Mouse (Mus musculus) hindbrain, postnatal 0 days (tissue): Measurements from ENCODE around the gene Ncaph2. TPM values are rescaled to one million over a fixed set of nuclear protein-coding genes. Genes with fewer than 3 reads are reported as not detected.
A peak's percentile ranks its signal among the peaks of the same experiment; 100 is the strongest.

Experiments
- ATAC-seq: fragments of 200-750 bp; cut with Nextera tagmentation; 2 replicates; pipeline ENCODE4 v1.8.0; 2017; ENCODE audit warnings: mild to moderate bottlenecking, moderate TSS enrichment, moderate library complexity
- DNase-seq: peaks from one replicate; pipeline ENCODE4 v3.0.0-alpha.2; 2015; ENCODE audit warnings: low spot score
- H3K27ac ChIP-seq: fragments of 300-500 bp; sonication (generic); 2 replicates; pipeline ENCODE4 v1.5.1; 2014; ENCODE audit warnings: mild to moderate bottlenecking
- H3K27me3 ChIP-seq: fragments of 300-500 bp; sonication (generic); 2 replicates; pipeline ENCODE4 v1.6.1; 2014; ENCODE audit warnings: low read length, mixed read lengths; ENCODE audit not compliant: insufficient read depth
- H3K36me3 ChIP-seq: fragments of 300-500 bp; sonication (generic); 2 replicates; pipeline ENCODE4 v1.6.1; 2014; ENCODE audit warnings: low read length, mixed read lengths; ENCODE audit not compliant: insufficient read depth
- H3K4me1 ChIP-seq: fragments of 300-500 bp; sonication (generic); 2 replicates; pipeline ENCODE4 v1.6.1; 2014; ENCODE audit warnings: antibody characterized with exemption, low read length, mixed read lengths; ENCODE audit not compliant: insufficient read depth
- H3K4me2 ChIP-seq: fragments of 300-500 bp; sonication (generic); 2 replicates; pipeline ENCODE4 v1.6.1; 2014; ENCODE audit warnings: low read depth, mild to moderate bottlenecking, low read length, moderate library complexity, mixed read lengths
- H3K4me3 ChIP-seq: fragments of 300-500 bp; sonication (generic); 2 replicates; pipeline ENCODE4 v1.5.1; 2014; ENCODE audit warnings: low read length
- H3K9ac ChIP-seq: fragments of 300-500 bp; sonication (generic); replicated peaks from 2 replicates; pipeline ENCODE4 v1.6.1; 2014; ENCODE audit warnings: mild to moderate bottlenecking, low read length, moderate library complexity, mixed read lengths
- H3K9me3 ChIP-seq: fragments of 300-500 bp; sonication (generic); 2 replicates; pipeline ENCODE4 v1.6.1; 2016; ENCODE audit warnings: low read length, mixed read lengths
- CTCF ChIP-seq: IDR thresholded peaks from 2 replicates; pipeline ENCODE4 v1.5.1; 2016; ENCODE audit warnings: antibody characterized with exemption, control low read depth, low read depth
- WGBS: fragments of 180-500 bp; shearing (Covaris S2); extraction: QIAGEN DNeasy Blood & Tissue Kit; methylation state at CpG from one replicate; pipeline ENCODE4 v1.1.7; 2014; 5-methylcytosine and 5-hydroxymethylcytosine counted together
- polyA plus RNA-seq: library from polyadenylated mRNA; unstranded; fragments of >200 nt; fragmentation: Nextera tagmentation; extraction: Ambion mirVana; gene quantifications from 2 replicates; pipeline ENCODE4 v1.2.1, GENCODE M21; 2015
- total RNA-seq: library from RNA; depleted of rRNA; stranded (reverse); fragments of >200 nt; gene quantifications from 2 replicates; pipeline ENCODE4 v1.2.3, GENCODE M21; 2014

Gene Ncaph2
- total and polyA plus RNA-seq, 2 experiments from 2014 or later = 97.1 to 106 TPM

DNA sequence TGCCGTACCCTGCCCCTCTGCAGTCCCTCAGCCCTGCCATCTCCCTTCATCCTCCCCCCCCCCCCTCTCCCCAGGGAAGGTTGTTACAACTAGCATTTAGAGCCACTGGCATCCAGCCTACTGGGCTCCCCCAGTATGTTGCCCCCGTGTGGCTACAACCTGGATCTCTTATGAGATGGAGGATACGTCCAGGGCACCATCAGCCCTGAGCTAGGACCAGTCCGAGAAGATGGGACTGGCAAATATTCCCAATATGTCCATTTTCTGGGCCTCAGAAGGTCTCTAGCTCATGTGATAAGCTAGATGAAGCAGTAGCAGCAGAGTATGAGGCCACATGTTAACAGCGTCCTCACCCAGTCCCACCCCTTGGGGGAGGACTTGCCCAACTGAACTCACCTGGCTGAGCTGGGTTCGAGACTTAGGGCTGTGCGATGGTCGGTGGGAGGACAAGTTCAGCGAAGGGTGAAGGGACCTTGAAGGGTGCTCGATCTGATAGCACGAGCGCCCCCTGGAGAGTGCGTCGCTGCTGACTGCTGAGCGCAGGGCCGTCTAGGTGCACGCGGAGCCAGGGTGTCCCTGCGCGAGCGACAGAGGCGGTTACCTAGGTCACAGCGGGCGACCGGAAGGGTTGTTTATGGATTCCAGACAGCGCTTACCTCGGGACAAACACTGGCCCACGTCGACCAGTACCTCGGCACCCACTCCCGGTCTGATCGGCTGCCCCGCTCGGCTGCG is 17.7 kb downstream of the Ncaph2 start:
- H3K9ac ChIP-seq = peak overlapping the region; percentile 68
- WGBS = 2% methylated on average over 35 of the region's 35 CpGs
- ATAC-seq (peak; percentile 81), DNase-seq (peak; percentile 86)
- no peaks in the 10 kb centered on the region; the same call in 1 of the 2 replicates for H3K4me1 ChIP-seq
- peak; percentile 71 for TF ChIP-seq CTCF
- peaks cover 14% of the 10 kb centered on the region for H3K27me3 ChIP-seq
- peak overlapping the region; percentile 88 for H3K27ac ChIP-seq
- H3K9me3 ChIP-seq = no peaks in the 10 kb centered on the region
- H3K4me3 ChIP-seq = peak overlapping the region; percentile 66
- H3K36me3 ChIP-seq = peaks cover 34% of the 10 kb centered on the region
- peak overlapping the region; percentile 69 for H3K4me2 ChIP-seq

DNA sequence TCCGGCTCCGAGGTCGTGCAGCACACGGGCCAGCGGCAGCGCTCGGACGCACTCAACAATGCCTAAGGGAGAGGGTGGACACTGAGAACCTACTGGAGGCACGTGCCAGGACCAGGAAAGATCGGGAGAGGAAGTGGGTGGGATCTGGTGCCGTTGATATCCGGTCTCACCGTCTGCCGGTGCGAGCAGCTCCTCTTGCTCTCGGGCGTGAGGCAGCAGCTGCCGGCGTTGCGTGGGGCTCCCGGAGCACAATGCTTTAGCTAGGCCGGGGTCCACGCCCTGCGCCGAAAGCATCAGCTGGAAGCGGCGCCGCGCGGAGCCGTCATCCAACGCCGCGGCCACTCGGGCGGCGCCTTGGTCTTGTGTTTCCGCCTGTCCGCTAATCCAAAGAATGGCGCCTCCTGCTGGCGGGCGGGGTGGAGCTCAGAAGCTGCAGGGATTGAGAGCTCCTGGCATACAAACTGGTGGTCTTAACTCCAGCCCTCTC is 18.3 kb downstream of the Ncaph2 start, which contains the start of gene Sco2:
Sco2 (minus strand) TSS at position 85 of the 487 bp plus-strand sequence.
- Histone ChIP-seq H3K27ac (peak within 1 kb of the TSS; percentile 88), H3K4me3 (peak within 1 kb of the TSS; percentile 66), H3K9ac (peak within 1 kb of the TSS; percentile 68), H3K4me2 (peak within 1 kb of the TSS; percentile 69), H3K9me3 (no peaks in the 10 kb centered on the region), H3K27me3 (peaks cover 17% of the 10 kb centered on the region), H3K36me3 (peaks cover 29% of the 10 kb centered on the region), H3K4me1 (peaks cover 5% of the 10 kb centered on the region; the same call in 1 of the 2 replicates)
- TF ChIP-seq CTCF = peak; percentile 87
- peak; percentile 95 for DNase-seq
- peak; percentile 80 for ATAC-seq
- WGBS = under 1% methylated on average over 42 of the region's 42 CpGs

DNA sequence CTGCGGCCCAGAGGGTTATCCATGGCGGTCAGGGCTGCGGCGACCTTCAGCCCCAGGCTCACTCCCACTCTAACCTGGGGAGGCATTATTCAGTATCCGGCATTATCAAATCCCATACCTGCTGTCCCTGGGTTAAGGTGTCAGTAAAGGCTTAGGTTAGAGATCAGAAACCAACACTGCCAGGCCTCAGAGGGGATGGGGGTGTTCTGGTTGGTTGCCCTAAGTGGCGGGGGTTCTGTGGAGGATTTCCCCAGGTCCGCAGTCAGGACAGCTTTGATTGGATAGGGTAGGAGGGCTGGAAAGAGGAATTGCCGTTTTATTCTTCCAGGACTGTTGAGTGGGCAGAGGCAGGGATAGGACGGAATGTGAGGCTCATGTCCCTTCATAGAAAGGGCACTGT is 18.8 kb downstream of the Ncaph2 start:
- 53% methylated on average over 9 of the region's 9 CpGs for WGBS
- peak overlapping the region; percentile 88 for H3K27ac ChIP-seq
- ATAC-seq = no peak
- H3K9me3 ChIP-seq = no peaks in the 10 kb centered on the region
- H3K9ac ChIP-seq = peak overlapping the region; percentile 68
- peak overlapping the region; percentile 69 for H3K4me2 ChIP-seq
- peaks cover 29% of the 10 kb centered on the region for H3K36me3 ChIP-seq
- H3K4me3 ChIP-seq = peak overlapping the region; percentile 66
- peaks cover 22% of the 10 kb centered on the region for H3K27me3 ChIP-seq
- DNase-seq = no peak
- peaks cover 9% of the 10 kb centered on the region; the same call in 1 of the 2 replicates for H3K4me1 ChIP-seq
- TF ChIP-seq CTCF = no peak

DNA sequence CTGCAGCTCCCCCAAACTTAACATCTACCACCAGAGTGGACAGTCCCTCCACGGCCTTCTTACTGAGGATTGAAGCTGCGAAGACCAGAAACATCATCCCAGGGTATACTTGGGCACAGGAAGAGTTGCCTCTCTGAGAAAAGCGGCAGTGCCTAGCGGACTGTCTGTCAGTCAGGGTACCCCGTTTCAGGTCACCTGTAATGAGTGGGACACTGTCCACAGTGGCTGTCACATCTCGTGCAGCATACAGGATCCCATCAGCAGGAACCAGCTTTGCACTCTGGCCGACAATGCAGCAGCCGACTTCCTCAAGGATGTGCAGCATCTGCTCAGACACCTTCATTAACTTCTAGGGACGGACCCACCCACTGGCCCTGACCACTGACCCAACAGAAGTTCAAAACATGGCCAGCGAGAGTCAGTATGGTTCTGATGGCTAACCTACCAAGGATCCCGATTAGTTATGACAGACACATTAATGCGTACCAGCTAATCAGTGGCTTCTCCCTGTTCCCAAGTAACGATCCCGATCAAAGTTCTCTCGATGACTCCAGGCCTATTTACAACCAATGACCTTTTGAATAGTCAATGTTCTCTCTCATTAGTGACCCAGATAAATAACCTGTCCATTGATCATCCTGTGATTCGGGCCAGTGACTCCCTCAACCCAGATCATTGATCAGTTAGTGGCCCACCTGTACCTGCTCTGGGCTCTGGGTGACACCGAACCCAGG is 19.4 kb downstream of the Ncaph2 start:
- DNase-seq = no peak
- Histone ChIP-seq H3K36me3 (peaks cover 23% of the 10 kb centered on the region), H3K4me1 (peaks cover 9% of the 10 kb centered on the region; the same call in 1 of the 2 replicates), H3K27ac (no peak overlapping the region), H3K9me3 (no peaks in the 10 kb centered on the region), H3K4me2 (no peak overlapping the region), H3K27me3 (peaks cover 24% of the 10 kb centered on the region), H3K9ac (no peak overlapping the region), H3K4me3 (no peak overlapping the region)
- WGBS = 92% methylated on average over 17 of the region's 17 CpGs
- no peak for ATAC-seq
- no peak for TF ChIP-seq CTCF

DNA sequence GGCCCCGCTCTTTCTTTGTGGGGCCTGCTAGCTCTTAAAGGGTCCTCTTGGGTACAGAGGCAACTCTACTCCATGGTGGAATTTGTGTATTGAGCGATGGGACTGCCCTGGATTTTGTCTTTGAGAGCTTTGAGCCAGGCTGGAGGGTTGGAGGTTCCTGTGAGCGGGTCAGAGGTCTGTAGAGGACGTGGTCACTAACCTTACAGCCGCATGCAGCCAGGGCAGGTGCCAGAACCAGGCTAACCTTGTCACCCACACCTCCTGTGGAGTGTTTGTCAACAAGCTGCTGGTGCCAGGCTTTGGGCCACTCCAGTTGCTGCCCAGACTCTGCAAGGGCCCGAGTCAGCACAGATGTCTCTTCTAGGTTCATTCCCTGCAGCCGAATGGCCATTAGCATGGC is 20.5 kb downstream of the Ncaph2 start:
- H3K4me1 ChIP-seq = peaks cover 9% of the 10 kb centered on the region; the same call in 1 of the 2 replicates
- no peak for TF ChIP-seq CTCF
- peaks cover 12% of the 10 kb centered on the region for H3K36me3 ChIP-seq
- H3K4me2 ChIP-seq = no peak overlapping the region
- DNase-seq (no peak), ATAC-seq (no peak)
- no peak overlapping the region for H3K9ac ChIP-seq
- no peak overlapping the region for H3K4me3 ChIP-seq
- no peaks in the 10 kb centered on the region for H3K9me3 ChIP-seq
- 85% methylated on average over 7 of the region's 7 CpGs for WGBS
- H3K27ac ChIP-seq = no peak overlapping the region
- peaks cover 24% of the 10 kb centered on the region for H3K27me3 ChIP-seq

DNA sequence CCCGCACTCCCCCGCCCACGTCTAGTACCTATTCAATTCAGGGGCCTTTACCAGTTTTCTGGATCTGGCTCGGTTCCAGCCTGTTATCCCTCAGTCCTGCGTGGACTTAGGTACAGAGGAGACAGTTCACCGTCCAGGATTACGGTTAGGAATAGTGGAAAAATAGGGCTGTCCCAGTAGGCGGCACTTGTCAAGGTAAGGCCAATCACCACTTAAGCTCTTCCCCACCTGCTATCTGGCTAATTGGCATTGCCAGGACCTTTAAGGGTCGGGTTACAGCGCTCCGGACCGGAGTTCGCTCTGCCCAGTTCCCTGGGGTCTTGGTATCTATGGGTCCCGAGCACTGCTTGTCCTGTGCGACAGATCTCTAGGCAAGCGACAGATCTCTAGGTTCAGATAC is 21.4 kb downstream of the Ncaph2 start, which contains the start of gene Tymp:
Tymp (minus strand) TSS at position 83 of the 400 bp plus-strand sequence.
- WGBS = 29% methylated on average over 16 of the region's 16 CpGs
- Histone ChIP-seq H3K9ac (no peak within 1 kb of the TSS), H3K4me3 (no peak within 1 kb of the TSS), H3K4me2 (no peak within 1 kb of the TSS), H3K27me3 (peaks cover 24% of the 10 kb centered on the region), H3K4me1 (peaks cover 9% of the 10 kb centered on the region; the same call in 1 of the 2 replicates), H3K36me3 (peaks cover 3% of the 10 kb centered on the region; the same call in 1 of the 2 replicates), H3K27ac (no peak within 1 kb of the TSS), H3K9me3 (no peaks in the 10 kb centered on the region)
- TF ChIP-seq CTCF = no peak
- DNase-seq (no peak), ATAC-seq (no peak)
